Mouse (Mus musculus): ENCODE measurements around the gene 1700056E22Rik.

The 1700056E22Rik gene

GRCm38 (mm10) chr1:184017606-184018005, 16.5 kb downstream of the 1700056E22Rik start:
- DNase-seq = no peak

GRCm38 (mm10) chr1:184015995-184016730, 17.9 kb downstream of the 1700056E22Rik start:
- DNase-seq = no peak

DNA sequence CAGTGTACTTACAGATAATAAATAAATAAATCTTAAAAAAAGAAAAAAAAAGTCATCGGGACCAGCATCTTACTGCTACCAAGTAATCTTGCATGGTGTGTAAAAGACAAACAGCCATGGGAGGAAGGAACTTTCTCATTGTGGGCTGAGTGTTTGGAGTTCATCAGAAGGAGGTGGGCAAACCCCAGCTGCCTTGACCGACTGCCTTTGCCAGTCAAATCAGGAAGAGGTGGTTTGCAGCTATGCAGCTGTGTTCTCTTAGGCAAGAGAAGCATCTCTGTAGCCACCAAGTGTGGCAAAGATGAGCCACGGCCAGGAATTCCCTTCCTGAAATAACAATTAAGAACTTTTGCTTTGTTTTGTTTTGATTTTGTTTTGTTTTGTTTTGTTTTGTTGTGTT, 20.0 kb downstream of the 1700056E22Rik start:
- DNase-seq = no peak

DNA sequence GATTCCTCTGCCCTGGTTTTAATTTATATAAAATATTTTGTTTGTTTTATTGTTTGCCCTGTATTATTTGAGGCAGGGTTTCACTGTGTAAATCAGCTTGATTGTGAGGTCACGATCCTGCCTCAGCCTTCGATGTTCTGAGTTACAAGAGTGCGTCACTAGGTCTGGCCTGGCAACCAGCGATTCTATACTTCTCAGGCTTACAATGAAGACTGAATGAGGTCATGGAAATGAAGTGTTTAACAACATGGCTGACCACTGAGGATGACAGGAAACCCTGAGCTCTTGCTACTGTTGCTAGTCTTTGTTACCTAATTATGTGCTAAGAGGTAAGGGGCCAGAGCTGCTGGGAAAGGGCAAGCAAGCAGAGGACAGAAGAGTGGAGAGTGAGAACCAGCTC, 21.0 kb downstream of the 1700056E22Rik start, which contains the start of gene Dusp10:
Gene Dusp10 (plus strand): TSS at position 197 of the 400 bp plus-strand sequence.
- no peak for DNase-seq

DNA sequence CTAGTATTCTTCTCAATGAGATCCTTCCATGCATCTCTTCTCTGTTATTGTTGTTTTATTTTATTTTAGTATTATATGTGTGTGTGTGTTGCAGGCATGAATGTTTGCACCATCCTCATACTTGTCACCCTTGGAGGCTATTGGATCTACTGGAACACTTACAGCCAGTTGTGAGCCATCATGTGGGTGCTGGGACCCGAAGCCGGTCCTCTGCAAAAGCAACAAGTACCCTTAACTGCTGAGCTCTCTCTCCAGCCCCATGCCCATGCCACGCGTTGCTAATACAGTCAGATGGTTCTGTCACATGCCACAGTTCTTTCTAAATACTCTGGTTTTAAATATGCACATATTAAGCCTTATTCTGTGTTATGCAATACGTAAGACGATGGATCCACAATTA, 22.8 kb downstream of the 1700056E22Rik start:
- no peak for DNase-seq

- no peak for DNase-seq
Measured at GRCm38 (mm10) chr1:184006086-184006485, 28.0 kb downstream of the 1700056E22Rik start.

DNA sequence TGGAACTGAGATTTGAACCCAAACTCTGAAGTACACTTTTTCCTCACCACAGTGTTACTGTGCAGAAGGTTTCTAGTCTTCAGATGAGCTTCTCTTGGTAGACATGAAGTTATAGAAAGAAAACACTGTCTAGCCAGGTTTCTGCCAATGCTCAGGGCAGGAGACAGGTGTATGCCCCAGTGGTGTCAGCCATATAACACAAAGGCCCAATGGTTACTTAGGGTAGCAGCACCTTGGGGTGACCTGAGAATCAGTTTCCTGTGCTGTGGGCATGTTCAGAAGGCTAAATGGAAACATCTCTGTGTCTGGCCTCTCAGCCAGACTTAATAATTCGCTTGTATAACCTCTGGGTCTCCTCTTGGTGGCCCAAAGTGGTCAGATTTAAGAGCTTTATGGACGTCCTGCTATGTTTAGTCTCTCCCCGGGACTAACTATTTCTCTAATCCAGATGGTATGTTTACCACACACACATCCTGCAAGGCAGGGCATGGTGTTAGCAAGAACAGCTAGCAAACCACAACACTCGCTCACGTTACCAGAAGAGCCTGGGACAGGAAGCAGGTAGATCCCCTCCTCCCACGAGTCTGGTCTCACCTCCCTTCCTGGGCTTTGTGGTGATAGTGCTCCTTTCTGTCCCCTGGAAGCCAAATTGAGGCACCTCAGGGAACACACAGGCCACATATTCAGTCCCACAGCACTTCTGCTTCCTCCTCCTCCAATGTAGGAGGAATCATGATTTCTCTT, 28.6 kb downstream of the 1700056E22Rik start:
- DNase-seq = no peak

GRCm38 (mm10) chr1:184004311-184004710, 29.8 kb downstream of the 1700056E22Rik start:
- no peak for DNase-seq

GRCm38 (mm10) chr1:184002470-184002869, 31.6 kb downstream of the 1700056E22Rik start:
- DNase-seq = peak; percentile 7

- no peak for DNase-seq
Measured at GRCm38 (mm10) chr1:183997207-183997606, 36.9 kb downstream of the 1700056E22Rik start.

GRCm38 (mm10) chr1:183991921-183992320, 42.2 kb downstream of the 1700056E22Rik start:
- DNase-seq = no peak

GRCm38 (mm10) chr1:183987711-183988245, 46.3 kb downstream of the 1700056E22Rik start:
- DNase-seq = no peak

Measured in lung, postnatal 10 days (tissue).